12 mouse cellular contexts compared by ENCODE assay signal in the genomic region with DNA sequence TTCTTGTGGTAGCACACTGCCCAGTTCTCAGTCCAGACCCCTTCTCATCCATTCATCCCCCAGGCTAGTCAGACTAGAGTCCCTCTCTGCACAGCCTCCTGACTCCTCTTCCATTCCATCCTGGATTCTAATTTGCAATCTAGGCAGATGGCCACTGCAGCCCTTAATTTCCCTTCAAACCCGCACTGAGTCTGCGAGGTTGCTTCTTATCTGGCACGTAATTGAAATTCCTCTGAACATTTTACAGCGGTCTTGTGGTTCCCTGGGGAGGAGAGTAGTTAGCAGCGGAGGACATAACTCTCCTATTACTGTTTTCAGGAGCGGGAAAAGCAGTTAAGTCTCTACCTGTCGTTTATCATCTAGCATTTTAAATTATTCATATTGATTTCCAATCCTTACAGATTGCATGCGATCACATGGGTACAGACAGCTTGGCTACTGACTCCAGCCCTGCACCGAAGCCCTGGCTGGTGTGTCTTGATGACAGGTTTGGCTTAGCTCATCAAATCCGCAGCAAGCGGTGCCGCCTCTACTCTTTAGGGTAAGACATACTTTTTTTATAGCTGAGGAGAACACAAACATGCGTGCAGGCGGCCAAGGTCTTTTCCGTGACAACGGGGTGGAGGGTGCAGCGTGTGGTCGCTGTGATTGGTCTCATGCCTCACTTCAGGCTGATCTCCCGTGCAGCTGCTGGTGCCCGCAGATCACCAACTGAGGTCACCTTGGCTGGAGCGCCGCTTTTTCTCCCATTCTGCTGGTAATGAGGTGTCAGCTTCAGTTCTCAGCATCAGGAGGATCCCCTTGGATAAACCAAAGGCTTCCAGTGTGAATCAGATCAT. TPM values are rescaled to one million over a fixed set of nuclear protein-coding genes. Genes with fewer than 3 reads are reported as not detected.
DNase-seq lines count a peak whose midpoint lies in the region; ATAC-seq and TF ChIP-seq lines count a peak whose summit lies in the region.
"Had no signal": no experiment of that assay in that cellular context is flagged by ENCODE, and none has a peak within 500 bp of the region (broad histone marks: within the 10 kb centered on the region; RNA-seq: fewer than 3 reads in every experiment).

No protein-coding gene starts in this region.

- WGBS in embryonic facial prominence, embryonic 14.5 days, result 57% methylated on average over 22 of the region's 22 CpGs
- 81% methylated on average over 22 of the region's 22 CpGs for WGBS in embryonic facial prominence, embryonic 10.5 days
- WGBS in hindbrain, postnatal 0 days, result 47% methylated on average over 22 of the region's 22 CpGs
- 41% methylated on average over 22 of the region's 22 CpGs for WGBS in neural tube, embryonic 13.5 days
- WGBS in thymus, adult 2 months, result 91% methylated on average over 22 of the region's 22 CpGs

- peak overlapping the region; percentile 32; the same call in 1 of the 2 replicates for H3K4me2 ChIP-seq in embryonic facial prominence, embryonic 14.5 days (ENCODE audit: low read depth, low read length)
- H3K4me2 ChIP-seq in hindbrain, postnatal 0 days (ENCODE audit: low read depth, low read length), result peak overlapping the region; percentile 24
- H3K4me2 ChIP-seq in neural tube, embryonic 13.5 days, result peak overlapping the region; percentile 46
- H3K4me2 ChIP-seq: embryonic facial prominence, embryonic 12.5 days had no signal

- H3K4me1 ChIP-seq in embryonic facial prominence, embryonic 14.5 days (ENCODE audit: control insufficient read depth, insufficient read depth, low read length), result no peaks in the 10 kb centered on the region
- peaks cover 26% of the 10 kb centered on the region for H3K4me1 ChIP-seq in embryonic facial prominence, embryonic 10.5 days
- H3K4me1 ChIP-seq in megakaryocyte, embryonic 14.5 days, result peaks cover 11% of the 10 kb centered on the region
- no peaks in the 10 kb centered on the region for H3K4me1 ChIP-seq in hindbrain, postnatal 0 days (ENCODE audit: insufficient read depth, low read length)
- peaks cover 26% of the 10 kb centered on the region for H3K4me1 ChIP-seq in neural tube, embryonic 13.5 days (replicated peaks)
- H3K4me1 ChIP-seq in thymus, adult 2 months (replicated peaks; ENCODE audit: control insufficient read depth, insufficient read depth, low read length), result no peaks in the 10 kb centered on the region

- no peak for TF ChIP-seq CTCF in hindbrain, postnatal 0 days (IDR thresholded peaks at IDR 0.05; ENCODE audit: low read depth)
- TF ChIP-seq CTCF in thymus, adult 2 months (IDR thresholded peaks at IDR 0.05; ENCODE audit: borderline replicate concordance, control insufficient read depth, extremely low read depth, insufficient read depth, low read length, poor library complexity), result no peak

- no peaks in the 10 kb centered on the region for H3K9me3 ChIP-seq in embryonic facial prominence, embryonic 14.5 days (ENCODE audit: control insufficient read depth, low read length)
- no peaks in the 10 kb centered on the region for H3K9me3 ChIP-seq in embryonic facial prominence, embryonic 10.5 days
- no peaks in the 10 kb centered on the region for H3K9me3 ChIP-seq in megakaryocyte, embryonic 14.5 days
- H3K9me3 ChIP-seq in hindbrain, postnatal 0 days (ENCODE audit: low read length), result no peaks in the 10 kb centered on the region
- H3K9me3 ChIP-seq in neural tube, embryonic 13.5 days, result no peaks in the 10 kb centered on the region
- H3K9me3 ChIP-seq: embryonic facial prominence, embryonic 12.5 days had no signal

- no peak for TF ChIP-seq POLR2A in thymus, adult 2 months (IDR thresholded peaks at IDR 0.05; ENCODE audit: control insufficient read depth, extremely low read depth, insufficient read depth, low read length, poor library complexity)

- no peak overlapping the region for H3K9ac ChIP-seq in embryonic facial prominence, embryonic 14.5 days (ENCODE audit: low read depth, low read length)
- no peak overlapping the region for H3K9ac ChIP-seq in hindbrain, postnatal 0 days (replicated peaks; ENCODE audit: low read length)
- peak overlapping the region; percentile 48 for H3K9ac ChIP-seq in neural tube, embryonic 13.5 days
- H3K9ac ChIP-seq: embryonic facial prominence, embryonic 12.5 days had no signal

- peak; percentile 55; the same call in 1 of the 2 replicates for ATAC-seq in embryonic facial prominence, embryonic 14.5 days (ENCODE audit: low read depth)
- no peak for ATAC-seq in megakaryocyte, adult 5-6 weeks (ENCODE audit: poor library complexity, severe bottlenecking)
- ATAC-seq in hindbrain, postnatal 0 days, result peak; percentile 77
- ATAC-seq in neural tube, embryonic 13.5 days (ENCODE audit: low read depth), result peak; percentile 89
- ATAC-seq: activated CD4-positive, CD25-positive, alpha-beta regulatory T cell, adult 4 months had no signal

- peak; percentile 19 for DNase-seq in embryonic facial prominence, embryonic 14.5 days (ENCODE audit: low spot score)
- no peak for DNase-seq in embryonic facial prominence, embryonic 10.5 days (ENCODE audit: low spot score)
- DNase-seq in hindbrain, postnatal 0 days (ENCODE audit: low spot score), result peak; percentile 57
- DNase-seq in thymus, adult 2 months, result no peak
- no peak for DNase-seq in thymus, postnatal 14 days

- no peaks in the 10 kb centered on the region for H3K27me3 ChIP-seq in embryonic facial prominence, embryonic 14.5 days (replicated peaks; ENCODE audit: control insufficient read depth, insufficient read depth, low read length)
- no peaks in the 10 kb centered on the region for H3K27me3 ChIP-seq in embryonic facial prominence, embryonic 10.5 days (replicated peaks; ENCODE audit: low read depth, poor library complexity, severe bottlenecking)
- H3K27me3 ChIP-seq in megakaryocyte, embryonic 14.5 days (replicated peaks), result peaks cover 2% of the 10 kb centered on the region
- H3K27me3 ChIP-seq in hindbrain, postnatal 0 days (ENCODE audit: insufficient read depth, low read length), result no peaks in the 10 kb centered on the region
- no peaks in the 10 kb centered on the region for H3K27me3 ChIP-seq in neural tube, embryonic 13.5 days
- no peaks in the 10 kb centered on the region for H3K27me3 ChIP-seq in thymus, adult 2 months (ENCODE audit: control insufficient read depth, insufficient read depth, low read length)
- H3K27me3 ChIP-seq: embryonic facial prominence, embryonic 12.5 days had no signal

- H3K4me3 ChIP-seq in embryonic facial prominence, embryonic 14.5 days (ENCODE audit: low read depth, low read length), result no peak overlapping the region
- H3K4me3 ChIP-seq in embryonic facial prominence, embryonic 10.5 days, result no peak overlapping the region
- H3K4me3 ChIP-seq in megakaryocyte, embryonic 14.5 days (replicated peaks), result peak overlapping the region; percentile 23
- 0 out of 2 replicates have a peak overlapping the region, but pooled peaks have one; percentile 3 for H3K4me3 ChIP-seq in hindbrain, postnatal 0 days (ENCODE audit: low read length)
- peak overlapping the region; percentile 20 for H3K4me3 ChIP-seq in neural tube, embryonic 13.5 days
- H3K4me3 ChIP-seq in thymus, adult 2 months (ENCODE audit: control insufficient read depth, insufficient read depth, low read length), result no peak overlapping the region
- H3K4me3 ChIP-seq: embryonic facial prominence, embryonic 12.5 days had no signal

- no peaks in the 10 kb centered on the region for H3K36me3 ChIP-seq in embryonic facial prominence, embryonic 14.5 days (ENCODE audit: control insufficient read depth, insufficient read depth, low read length)
- H3K36me3 ChIP-seq in embryonic facial prominence, embryonic 10.5 days (replicated peaks), result no peaks in the 10 kb centered on the region
- no peaks in the 10 kb centered on the region for H3K36me3 ChIP-seq in megakaryocyte, embryonic 14.5 days (replicated peaks; ENCODE audit: low read length)
- no peaks in the 10 kb centered on the region for H3K36me3 ChIP-seq in hindbrain, postnatal 0 days (ENCODE audit: insufficient read depth, low read length)
- H3K36me3 ChIP-seq in neural tube, embryonic 13.5 days, result no peaks in the 10 kb centered on the region
- H3K36me3 ChIP-seq in thymus, adult 2 months (ENCODE audit: control insufficient read depth, insufficient read depth, low read length), result no peaks in the 10 kb centered on the region
- H3K36me3 ChIP-seq: embryonic facial prominence, embryonic 12.5 days had no signal

- no peak overlapping the region for H3K27ac ChIP-seq in embryonic facial prominence, embryonic 14.5 days (replicated peaks; ENCODE audit: low read depth, low read length)
- H3K27ac ChIP-seq in embryonic facial prominence, embryonic 10.5 days (replicated peaks), result no peak overlapping the region
- peak overlapping the region; percentile 12; the same call in 1 of the 2 replicates for H3K27ac ChIP-seq in hindbrain, postnatal 0 days
- peak overlapping the region; percentile 86 for H3K27ac ChIP-seq in neural tube, embryonic 13.5 days (replicated peaks)
- no peak overlapping the region for H3K27ac ChIP-seq in thymus, adult 2 months (ENCODE audit: control insufficient read depth, insufficient read depth, low read length)
- H3K27ac ChIP-seq: embryonic facial prominence, embryonic 12.5 days had no signal

RNA-seq across cellular contexts. Expression of a gene that starts 54.4 kb away (rescaled TPM):
- 1.7 TPM in 2 replicates for polyA plus RNA-seq in embryonic facial prominence, embryonic 14.5 days (2014; fragmentation: Nextera tagmentation; extraction: Ambion mirVana)
- polyA plus RNA-seq in embryonic facial prominence, embryonic 10.5 days (2016; fragmentation: Nextera tagmentation; extraction: Ambion mirVana), result 0.92 and 1.5 TPM in 2 replicates
- polyA plus RNA-seq in megakaryocyte, embryonic 14.5 days (2012; ENCODE audit: insufficient read depth, low replicate concordance), result not detected in 2 replicates
- not detected in 2 replicates for total RNA-seq in megakaryocyte, adult 5-6 weeks (2015)
- not detected in 2 replicates for total RNA-seq in megakaryocyte, adult 5-6 weeks (2017)
- total RNA-seq in hindbrain, postnatal 0 days (2014; rRNA removed), result 0.14 TPM in 1 of 2 replicates, not detected in the other
- polyA plus RNA-seq in hindbrain, postnatal 0 days (2015; fragmentation: Nextera tagmentation; extraction: Ambion mirVana), result 1.1 TPM in 2 replicates
- 0.70 and 0.96 TPM in 2 replicates for polyA plus RNA-seq in neural tube, embryonic 13.5 days (2015; fragmentation: Nextera tagmentation; extraction: Ambion mirVana)
- 0.23 and 0.36 TPM in 2 replicates for polyA plus RNA-seq in thymus, adult 2 months (2012; rRNA removed)
- total RNA-seq: hematopoietic stem cell, adult 5-6 weeks; liver, adult 2 months had no signal
- polyA plus RNA-seq: activated CD4-positive, CD25-positive, alpha-beta regulatory T cell, adult 4 months had no signal

Comparison
In these comparisons a context has a peak if more than half of its experiments do, and no peak if none do; other contexts are left out.
1. DNase-seq: peak in embryonic facial prominence, embryonic 14.5 days (single experiment) and hindbrain, postnatal 0 days (single experiment); none in embryonic facial prominence, embryonic 10.5 days (single experiment), thymus, adult 2 months (single experiment) and thymus, postnatal 14 days (single experiment).
2. H3K27ac ChIP-seq: peak in hindbrain, postnatal 0 days (single experiment) and neural tube, embryonic 13.5 days (single experiment); none in embryonic facial prominence, embryonic 14.5 days (single experiment), embryonic facial prominence, embryonic 10.5 days (single experiment) and thymus, adult 2 months (single experiment).
3. H3K4me3 ChIP-seq: peak in megakaryocyte, embryonic 14.5 days (single experiment), hindbrain, postnatal 0 days (single experiment) and neural tube, embryonic 13.5 days (single experiment); none in embryonic facial prominence, embryonic 14.5 days (single experiment), embryonic facial prominence, embryonic 10.5 days (single experiment) and thymus, adult 2 months (single experiment).
4. Peak in every context shown above with its lines, with median percentiles within 50 percentile points of each other: H3K4me2 ChIP-seq.